ENCODE assay signal across 11 mouse cellular contexts in the genomic region with DNA sequence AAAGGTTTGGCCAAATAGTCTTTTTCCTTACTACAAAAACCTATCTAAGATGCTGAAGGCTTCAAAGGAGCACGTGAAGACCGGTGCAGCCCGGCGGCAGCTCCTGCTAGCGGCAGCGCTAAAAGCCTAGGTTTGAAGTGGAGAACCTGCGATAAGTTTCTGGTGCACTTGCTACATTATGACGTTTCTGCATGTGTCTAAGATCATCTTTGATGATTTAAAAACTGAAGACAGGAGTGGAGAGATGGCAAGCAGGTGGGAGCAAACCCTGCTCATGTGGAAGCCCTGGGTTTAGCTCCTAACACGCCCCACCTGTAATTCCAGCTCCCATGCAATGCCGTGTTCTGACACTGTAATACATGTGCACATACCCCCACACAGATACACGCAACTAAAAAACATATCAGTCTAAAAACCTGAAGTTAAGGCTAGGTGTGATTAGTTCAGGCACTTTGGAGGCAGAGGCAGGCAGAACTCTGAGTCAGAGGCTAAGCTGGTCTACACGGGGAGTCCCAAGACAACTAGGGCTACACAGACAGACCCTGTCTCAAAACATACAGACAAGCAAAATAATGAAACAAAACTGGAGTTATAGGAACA. TPM values are rescaled to one million over a fixed set of nuclear protein-coding genes. Genes with fewer than 3 reads are reported as not detected.
A peak's percentile ranks its signal among the peaks of the same experiment; 100 is the strongest.
DNase-seq lines count a peak whose midpoint lies in the region; ATAC-seq and TF ChIP-seq lines count a peak whose summit lies in the region.
"Had no signal": no experiment of that assay in that cellular context is flagged by ENCODE, and none has a peak within 500 bp of the region (broad histone marks: within the 10 kb centered on the region; RNA-seq: fewer than 3 reads in every experiment).

No protein-coding gene starts in this region.

- no peak overlapping the region for H3K4me2 ChIP-seq in kidney, embryonic 14.5 days (replicated peaks; ENCODE audit: low read depth, low read length)
- H3K4me2 ChIP-seq: hindbrain, embryonic 12.5 days; limb, embryonic 13.5 days had no signal

- 0 out of 2 replicates have a peak overlapping the region, but pooled peaks have one; percentile 65 for H3K27ac ChIP-seq in kidney, embryonic 14.5 days (ENCODE audit: low read depth, low read length)
- H3K27ac ChIP-seq in cortical plate, adult 2 months (ENCODE audit: insufficient read depth, low read length), result peak overlapping the region; percentile 89; the same call in 1 of the 2 replicates
- H3K27ac ChIP-seq in macrophage, result peak overlapping the region; percentile 99
- H3K27ac ChIP-seq: limb, embryonic 13.5 days had no signal

- no peak for ATAC-seq in kidney, embryonic 14.5 days (ENCODE audit: low FRiP score, low TSS enrichment)

- DNase-seq in kidney, postnatal 4 days, result no peak
- DNase-seq in CD4-positive, CD25-positive, alpha-beta regulatory T cell, adult 2 months (ENCODE audit: low read depth, low spot score), result peak; percentile 79
- no peak for DNase-seq in right cerebral cortex, postnatal 36 days (ENCODE audit: low spot score in 2 of 2)
- no peak for DNase-seq in retina, postnatal 1 day
- DNase-seq in urinary bladder, postnatal 10 days (ENCODE audit: low spot score), result no peak

- TF ChIP-seq CTCF in cortical plate, adult 2 months (IDR thresholded peaks at IDR 0.05; ENCODE audit: extremely low read depth, insufficient read depth, low read length), result no peak

- WGBS in kidney, embryonic 14.5 days, result 89% methylated on average over 12 of the region's 12 CpGs
- 53% methylated on average over 12 of the region's 12 CpGs for WGBS in macrophage (ENCODE audit: missing documents)

- no peaks in the 10 kb centered on the region for H3K9me3 ChIP-seq in kidney, embryonic 14.5 days (ENCODE audit: control insufficient read depth, low read length)
- H3K9me3 ChIP-seq: embryonic facial prominence, embryonic 13.5 days; hindbrain, embryonic 12.5 days; limb, embryonic 13.5 days had no signal

- peaks cover 18% of the 10 kb centered on the region for H3K4me1 ChIP-seq in kidney, embryonic 14.5 days (ENCODE audit: control insufficient read depth, insufficient read depth, low read length)
- H3K4me1 ChIP-seq in cortical plate, adult 2 months (ENCODE audit: control insufficient read depth, insufficient read depth, low read length), result peaks cover 2% of the 10 kb centered on the region; the same call in 1 of the 2 replicates

- H3K27me3 ChIP-seq in kidney, embryonic 14.5 days (ENCODE audit: control insufficient read depth, insufficient read depth, low read length), result no peaks in the 10 kb centered on the region
- H3K27me3 ChIP-seq: embryonic facial prominence, embryonic 13.5 days; hindbrain, embryonic 12.5 days; limb, embryonic 13.5 days had no signal

- no peak overlapping the region for H3K4me3 ChIP-seq in kidney, embryonic 14.5 days (ENCODE audit: low read length)
- no peak overlapping the region for H3K4me3 ChIP-seq in cortical plate, adult 2 months (ENCODE audit: insufficient read depth, low read length)
- peak overlapping the region; percentile 97; the same call in 1 of the 2 replicates for H3K4me3 ChIP-seq in macrophage (ENCODE audit: inconsistent target)
- H3K4me3 ChIP-seq: embryonic facial prominence, embryonic 13.5 days; hindbrain, embryonic 12.5 days; limb, embryonic 13.5 days had no signal

- no peak overlapping the region for H3K9ac ChIP-seq in kidney, embryonic 14.5 days (ENCODE audit: low read depth, low read length)
- H3K9ac ChIP-seq: hindbrain, embryonic 12.5 days; limb, embryonic 13.5 days had no signal

- peaks cover 42% of the 10 kb centered on the region for H3K79me2 ChIP-seq in macrophage (ENCODE audit: inconsistent target)

- TF ChIP-seq POLR2A in cortical plate, adult 2 months (IDR thresholded peaks at IDR 0.05; ENCODE audit: extremely low read depth, insufficient read depth, low read length), result no peak

- H3K36me3 ChIP-seq in kidney, embryonic 14.5 days (ENCODE audit: control insufficient read depth, insufficient read depth, low read length), result no peaks in the 10 kb centered on the region
- no peaks in the 10 kb centered on the region for H3K36me3 ChIP-seq in macrophage (ENCODE audit: inconsistent target)

RNA-seq across cellular contexts. Expression of gene Tubd1, which starts 37.3 kb away (rescaled TPM):
- 11.3 and 13.4 TPM in 2 replicates for polyA plus RNA-seq in kidney, embryonic 14.5 days (2014; fragmentation: Nextera tagmentation; extraction: Ambion mirVana)
- 6.6 and 6.7 TPM in 2 replicates for polyA plus RNA-seq in cortical plate, adult 2 months (2012; rRNA removed)
- 10 to 100 TPM in 4 of 26 experiments, 1 to 10 TPM in 21, under 1 TPM in 1; 0.94 to 14.1 (median 6.1) TPM for total RNA-seq in macrophage (2018; cell fraction: chromatin; rRNA removed)
- 1 to 10 TPM; 1.9 to 6.5 (median 5.2) TPM for total RNA-seq in macrophage (2018; cell fraction: cytosol; rRNA removed)
- total RNA-seq in macrophage (2018; cell fraction: nucleus; rRNA removed), result 10 to 100 TPM in 3 of 26 experiments, 1 to 10 TPM in 22, under 1 TPM in 1; 0.81 to 13.4 (median 6.3) TPM
- polyA plus RNA-seq in macrophage (2018), result 4.1 to 5.8 TPM (median 4.5 TPM) in 3 replicates

RNA-seq across cellular contexts. Expression of gene Rps6kb1, which starts 37.4 kb away (rescaled TPM):
- 46.0 and 56.1 TPM in 2 replicates for polyA plus RNA-seq in kidney, embryonic 14.5 days (2014; fragmentation: Nextera tagmentation; extraction: Ambion mirVana)
- 24.7 and 25.3 TPM in 2 replicates for polyA plus RNA-seq in cortical plate, adult 2 months (2012; rRNA removed)
- total RNA-seq in macrophage (2018; cell fraction: chromatin; rRNA removed), result 10 to 100 TPM; 43.2 to 98.0 (median 75.0) TPM
- total RNA-seq in macrophage (2018; cell fraction: cytosol; rRNA removed), result 10 to 100 TPM; 10.8 to 18.2 (median 14.3) TPM
- 10 to 100 TPM; 24.2 to 94.2 (median 46.2) TPM for total RNA-seq in macrophage (2018; cell fraction: nucleus; rRNA removed)
- 14.6 to 22.7 TPM (median 16.3 TPM) in 3 replicates for polyA plus RNA-seq in macrophage (2018)
